ENCODE assay signal across 10 mouse cellular contexts in genomic region chr6:31613590-31614319, GRCm38 (mm10). TPM values are rescaled to one million over a fixed set of nuclear protein-coding genes. Genes with fewer than 3 reads are reported as not detected.
DNase-seq lines count a peak whose midpoint lies in the region; ATAC-seq lines count a peak whose summit lies in the region.
"Had no signal": no experiment of that assay in that cellular context is flagged by ENCODE, and none has a peak within 500 bp of the region (broad histone marks: within the 10 kb centered on the region; RNA-seq: fewer than 3 reads in every experiment).

No protein-coding gene starts in this region.

- DNase-seq in gastrocnemius, postnatal 14 days, result peak; percentile 14
- DNase-seq in gastrocnemius, adult 18-20 months (ENCODE audit: low spot score), result no peak
- DNase-seq in lung, postnatal 4 days, result peak; percentile 33 to 60
- no peak for DNase-seq in right cerebral cortex, postnatal 36 days (ENCODE audit: low spot score in 2 of 2)
- no peak for DNase-seq in thymus, postnatal 36 days
- DNase-seq: adrenal gland, adult 2 months had no signal

- peaks cover 11% of the 10 kb centered on the region for H3K4me1 ChIP-seq in intestine, embryonic 16.5 days (ENCODE audit: control insufficient read depth, insufficient read depth, low read length)
- H3K4me1 ChIP-seq in forebrain, embryonic 13.5 days, result no peaks in the 10 kb centered on the region
- H3K4me1 ChIP-seq: neural tube, embryonic 12.5 days had no signal

- no peak overlapping the region for H3K4me3 ChIP-seq in intestine, embryonic 16.5 days (ENCODE audit: low read length)
- no peak overlapping the region for H3K4me3 ChIP-seq in forebrain, embryonic 13.5 days
- H3K4me3 ChIP-seq: neural tube, embryonic 12.5 days had no signal

- no peak overlapping the region for H3K9ac ChIP-seq in intestine, embryonic 16.5 days (ENCODE audit: low read depth, low read length)
- no peak overlapping the region for H3K9ac ChIP-seq in forebrain, embryonic 13.5 days
- H3K9ac ChIP-seq: neural tube, embryonic 12.5 days had no signal

- no peaks in the 10 kb centered on the region for H3K36me3 ChIP-seq in intestine, embryonic 16.5 days (ENCODE audit: control insufficient read depth, insufficient read depth, low read length)
- H3K36me3 ChIP-seq in forebrain, embryonic 13.5 days (ENCODE audit: poor library complexity, severe bottlenecking), result no peaks in the 10 kb centered on the region
- H3K36me3 ChIP-seq: neural tube, embryonic 12.5 days had no signal

- no peaks in the 10 kb centered on the region for H3K9me3 ChIP-seq in intestine, embryonic 16.5 days (ENCODE audit: control insufficient read depth, low read length)
- H3K9me3 ChIP-seq in forebrain, embryonic 13.5 days (replicated peaks), result no peaks in the 10 kb centered on the region
- H3K9me3 ChIP-seq: neural tube, embryonic 12.5 days had no signal

- 50% methylated on average over 13 of the region's 13 CpGs for WGBS in intestine, embryonic 16.5 days
- WGBS in forebrain, embryonic 13.5 days, result 84% methylated on average over 13 of the region's 13 CpGs

- intact Hi-C loops in gastrocnemius, postnatal 14 days (cut with DNase I; ENCODE audit: low total_unique reads), result no loop called here

- H3K4me2 ChIP-seq in intestine, embryonic 16.5 days (ENCODE audit: low read depth, low read length), result no peak overlapping the region
- no peak overlapping the region for H3K4me2 ChIP-seq in forebrain, embryonic 13.5 days
- H3K4me2 ChIP-seq: neural tube, embryonic 12.5 days had no signal

- no peak overlapping the region; the same call in 1 of the 2 replicates for H3K27ac ChIP-seq in intestine, embryonic 16.5 days (ENCODE audit: low read length)
- no peak overlapping the region for H3K27ac ChIP-seq in forebrain, embryonic 13.5 days
- H3K27ac ChIP-seq: neural tube, embryonic 12.5 days had no signal

- peak; percentile 53 for ATAC-seq in erythroblast, adult 5-6 weeks (replicated peaks; ENCODE audit: low FRiP score, poor library complexity, severe bottlenecking)
- peak; percentile 55 for ATAC-seq in intestine, embryonic 16.5 days
- ATAC-seq in forebrain, embryonic 13.5 days, result no peak

- no peaks in the 10 kb centered on the region for H3K27me3 ChIP-seq in intestine, embryonic 16.5 days (replicated peaks; ENCODE audit: control insufficient read depth, insufficient read depth, low read length)
- no peaks in the 10 kb centered on the region for H3K27me3 ChIP-seq in forebrain, embryonic 13.5 days
- H3K27me3 ChIP-seq: neural tube, embryonic 12.5 days had no signal

RNA-seq across cellular contexts. Expression of gene Podxl, which starts 50.0 kb away (rescaled TPM):
- 10 to 100 TPM; 24.9 to 30.4 TPM for total RNA-seq in gastrocnemius, postnatal 14 days (2021)
- 10 to 100 TPM; 13.1 to 28.0 TPM for total RNA-seq in gastrocnemius, adult 18-20 months (2021)
- not detected in 2 replicates for total RNA-seq in erythroblast, adult 5-6 weeks (2015; ENCODE audit: low replicate concordance)
- not detected in 2 replicates for total RNA-seq in erythroblast, adult 5-6 weeks (2017; ENCODE audit: low replicate concordance)
- polyA plus RNA-seq in intestine, embryonic 16.5 days (2015; fragmentation: Nextera tagmentation; extraction: Ambion mirVana), result 36.2 and 47.4 TPM in 2 replicates
- 13.2 and 15.9 TPM in 2 replicates for polyA plus RNA-seq in forebrain, embryonic 13.5 days (2015; fragmentation: Nextera tagmentation; extraction: Ambion mirVana)

Comparison
In these comparisons a context has a peak if more than half of its experiments do, and no peak if none do; other contexts are left out.
1. DNase-seq: peak in gastrocnemius, postnatal 14 days (single experiment) and lung, postnatal 4 days (2 of 2); none in gastrocnemius, adult 18-20 months (single experiment), right cerebral cortex, postnatal 36 days (0 of 2) and thymus, postnatal 36 days (0 of 2).
2. RNA of gene Podxl, which starts 50.0 kb away (total RNA-seq): 24.9 to 30.4 TPM in gastrocnemius, postnatal 14 days and 13.1 to 28.0 TPM in gastrocnemius, adult 18-20 months; not detected in erythroblast, adult 5-6 weeks; every median in the first group is over 10 times any median in the second.